Mouse (Mus musculus): ENCODE data around the gene Gdpgp1. TPM values are rescaled to one million over a fixed set of nuclear protein-coding genes. Genes with fewer than 3 reads are reported as not detected.

Gene Gdpgp1
- polyA plus RNA-seq, 1 experiment from 2014 or later, result 4.6 TPM

- Histone ChIP-seq H3K27ac (replicated peaks; ENCODE audit: low read depth, low read length) (no peak overlapping the region), H3K4me3 (ENCODE audit: low read depth, low read length) (no peak overlapping the region), H3K9ac (ENCODE audit: low read length) (no peak overlapping the region), H3K9me3 (ENCODE audit: control insufficient read depth, low read length) (no peaks in the 10 kb centered on the region), H3K4me2 (ENCODE audit: low read depth, severe bottlenecking) (no peak overlapping the region), H3K36me3 (ENCODE audit: control insufficient read depth, insufficient read depth, low read length) (no peaks in the 10 kb centered on the region), H3K27me3 (ENCODE audit: control insufficient read depth, insufficient read depth, low read length) (no peaks in the 10 kb centered on the region), H3K4me1 (ENCODE audit: control insufficient read depth, insufficient read depth, low read length) (peaks cover 20% of the 10 kb centered on the region)
- 91% methylated on average over 5 of the region's 5 CpGs for WGBS
- DNase-seq (ENCODE audit: low spot score), result no peak
- no peak for ATAC-seq (ENCODE audit: insufficient number of reproducible peaks, low FRiP score, low TSS enrichment, low read depth)
These were observed 29.7 kb upstream of the Gdpgp1 start for GRCm38 (mm10) chr7:80202961-80203360.

- no peak for ATAC-seq (ENCODE audit: insufficient number of reproducible peaks, low FRiP score, low TSS enrichment, low read depth)
- Histone ChIP-seq H3K9ac (ENCODE audit: low read length) (no peak overlapping the region), H3K4me3 (ENCODE audit: low read depth, low read length) (no peak overlapping the region), H3K4me2 (ENCODE audit: low read depth, severe bottlenecking) (no peak overlapping the region), H3K36me3 (ENCODE audit: control insufficient read depth, insufficient read depth, low read length) (no peaks in the 10 kb centered on the region), H3K27ac (replicated peaks; ENCODE audit: low read depth, low read length) (no peak overlapping the region), H3K9me3 (ENCODE audit: control insufficient read depth, low read length) (no peaks in the 10 kb centered on the region), H3K4me1 (ENCODE audit: control insufficient read depth, insufficient read depth, low read length) (peaks cover 20% of the 10 kb centered on the region), H3K27me3 (ENCODE audit: control insufficient read depth, insufficient read depth, low read length) (no peaks in the 10 kb centered on the region)
- 78% methylated on average over 12 of the region's 12 CpGs for WGBS
- DNase-seq (ENCODE audit: low spot score), result no peak
These were observed 29.0 kb upstream of the Gdpgp1 start for GRCm38 (mm10) chr7:80203638-80204096.

GRCm38 (mm10) chr7:80204362-80204761 lies 28.3 kb upstream of the Gdpgp1 start:
- Histone ChIP-seq H3K9ac (ENCODE audit: low read length) (no peak overlapping the region), H3K9me3 (ENCODE audit: control insufficient read depth, low read length) (no peaks in the 10 kb centered on the region), H3K36me3 (ENCODE audit: control insufficient read depth, insufficient read depth, low read length) (no peaks in the 10 kb centered on the region), H3K27ac (replicated peaks; ENCODE audit: low read depth, low read length) (no peak overlapping the region), H3K27me3 (ENCODE audit: control insufficient read depth, insufficient read depth, low read length) (no peaks in the 10 kb centered on the region), H3K4me2 (ENCODE audit: low read depth, severe bottlenecking) (no peak overlapping the region), H3K4me3 (ENCODE audit: low read depth, low read length) (no peak overlapping the region), H3K4me1 (ENCODE audit: control insufficient read depth, insufficient read depth, low read length) (peaks cover 17% of the 10 kb centered on the region)
- no peak for ATAC-seq (ENCODE audit: insufficient number of reproducible peaks, low FRiP score, low TSS enrichment, low read depth)
- WGBS, result 76% methylated on average over 4 of the region's 4 CpGs
- DNase-seq (ENCODE audit: low spot score), result no peak

DNA sequence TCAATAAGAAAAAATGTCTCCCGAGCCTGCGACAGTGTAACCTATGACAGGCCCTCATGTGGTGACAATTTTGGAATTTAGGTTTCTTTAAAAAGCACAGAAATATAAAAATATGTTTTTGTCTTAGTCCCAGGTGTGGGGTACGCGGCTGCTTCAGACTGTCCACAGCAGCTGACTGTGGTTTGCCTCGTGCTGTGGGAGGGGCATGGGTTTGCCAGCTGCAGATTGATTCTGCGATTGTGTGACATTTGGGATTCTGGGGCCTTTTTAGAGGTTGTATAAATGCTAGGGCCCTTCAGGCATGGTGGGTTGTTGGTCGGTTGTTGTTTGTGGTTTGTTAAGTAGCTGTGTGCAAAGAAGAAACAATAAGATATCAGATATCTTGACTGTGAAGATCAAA lies 27.7 kb upstream of the Gdpgp1 start:
- H3K4me1 ChIP-seq (ENCODE audit: control insufficient read depth, insufficient read depth, low read length), result peaks cover 12% of the 10 kb centered on the region
- no peak overlapping the region for H3K27ac ChIP-seq (replicated peaks; ENCODE audit: low read depth, low read length)
- 89% methylated on average over 7 of the region's 7 CpGs for WGBS
- H3K27me3 ChIP-seq (ENCODE audit: control insufficient read depth, insufficient read depth, low read length), result no peaks in the 10 kb centered on the region
- H3K4me2 ChIP-seq (ENCODE audit: low read depth, severe bottlenecking), result no peak overlapping the region
- H3K36me3 ChIP-seq (ENCODE audit: control insufficient read depth, insufficient read depth, low read length), result no peaks in the 10 kb centered on the region
- no peak overlapping the region for H3K9ac ChIP-seq (ENCODE audit: low read length)
- no peaks in the 10 kb centered on the region for H3K9me3 ChIP-seq (ENCODE audit: control insufficient read depth, low read length)
- H3K4me3 ChIP-seq (ENCODE audit: low read depth, low read length), result no peak overlapping the region
- ATAC-seq (ENCODE audit: insufficient number of reproducible peaks, low FRiP score, low TSS enrichment, low read depth) (no peak), DNase-seq (ENCODE audit: low spot score) (no peak)

GRCm38 (mm10) chr7:80205705-80206589 lies 26.7 kb upstream of the Gdpgp1 start:
- H3K36me3 ChIP-seq (ENCODE audit: control insufficient read depth, insufficient read depth, low read length), result no peaks in the 10 kb centered on the region
- no peaks in the 10 kb centered on the region for H3K27me3 ChIP-seq (ENCODE audit: control insufficient read depth, insufficient read depth, low read length)
- no peak for DNase-seq (ENCODE audit: low spot score)
- ATAC-seq (ENCODE audit: insufficient number of reproducible peaks, low FRiP score, low TSS enrichment, low read depth), result no peak
- H3K4me2 ChIP-seq (ENCODE audit: low read depth, severe bottlenecking), result no peak overlapping the region
- H3K4me3 ChIP-seq (ENCODE audit: low read depth, low read length), result no peak overlapping the region
- H3K9ac ChIP-seq (ENCODE audit: low read length), result no peak overlapping the region
- no peak overlapping the region for H3K27ac ChIP-seq (replicated peaks; ENCODE audit: low read depth, low read length)
- no peaks in the 10 kb centered on the region for H3K9me3 ChIP-seq (ENCODE audit: control insufficient read depth, low read length)
- peaks cover 8% of the 10 kb centered on the region for H3K4me1 ChIP-seq (ENCODE audit: control insufficient read depth, insufficient read depth, low read length)
- WGBS, result 78% methylated on average over 12 of the region's 12 CpGs

DNA sequence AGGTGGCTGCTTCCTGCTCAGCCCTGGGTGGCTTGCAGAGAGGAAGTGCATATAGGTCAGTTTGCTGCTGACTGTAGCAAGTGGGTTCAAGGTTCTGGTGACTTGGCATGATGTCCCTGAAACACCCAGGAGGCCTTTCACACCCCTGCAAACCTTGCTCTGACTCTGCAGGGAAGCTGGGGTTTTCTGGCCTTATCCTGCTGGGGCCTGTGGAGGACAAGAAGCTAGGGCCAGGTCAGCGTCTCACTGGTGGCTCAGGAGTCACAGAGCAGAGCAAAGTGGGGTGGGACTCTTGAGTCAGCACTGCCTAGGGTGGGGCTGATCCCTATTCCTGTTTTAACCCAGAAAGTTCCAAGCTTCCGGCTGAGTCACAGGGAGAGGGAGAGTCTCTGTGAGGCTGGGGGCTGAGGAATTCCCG lies 25.3 kb upstream of the Gdpgp1 start:
- Histone ChIP-seq H3K36me3 (ENCODE audit: control insufficient read depth, insufficient read depth, low read length) (no peaks in the 10 kb centered on the region), H3K4me1 (ENCODE audit: control insufficient read depth, insufficient read depth, low read length) (peaks cover 3% of the 10 kb centered on the region; the same call in 1 of the 2 replicates), H3K9ac (ENCODE audit: low read length) (no peak overlapping the region), H3K27me3 (ENCODE audit: control insufficient read depth, insufficient read depth, low read length) (no peaks in the 10 kb centered on the region), H3K4me2 (ENCODE audit: low read depth, severe bottlenecking) (no peak overlapping the region), H3K27ac (replicated peaks; ENCODE audit: low read depth, low read length) (0 out of 2 replicates have a peak overlapping the region, but pooled peaks have one; percentile 30), H3K4me3 (ENCODE audit: low read depth, low read length) (no peak overlapping the region), H3K9me3 (ENCODE audit: control insufficient read depth, low read length) (no peaks in the 10 kb centered on the region)
- ATAC-seq (ENCODE audit: insufficient number of reproducible peaks, low FRiP score, low TSS enrichment, low read depth) (no peak), DNase-seq (ENCODE audit: low spot score) (no peak)
- WGBS, result 64% methylated on average over 3 of the region's 3 CpGs

GRCm38 (mm10) chr7:80208026-80208642 lies 24.5 kb upstream of the Gdpgp1 start:
- H3K36me3 ChIP-seq (ENCODE audit: control insufficient read depth, insufficient read depth, low read length), result no peaks in the 10 kb centered on the region; the same call in 1 of the 2 replicates
- WGBS, result 82% methylated on average over 18 of the region's 18 CpGs
- H3K9me3 ChIP-seq (ENCODE audit: control insufficient read depth, low read length), result no peaks in the 10 kb centered on the region
- no peak overlapping the region for H3K4me2 ChIP-seq (ENCODE audit: low read depth, severe bottlenecking)
- no peak overlapping the region for H3K9ac ChIP-seq (ENCODE audit: low read length)
- ATAC-seq (ENCODE audit: insufficient number of reproducible peaks, low FRiP score, low TSS enrichment, low read depth) (no peak), DNase-seq (ENCODE audit: low spot score) (no peak)
- no peak overlapping the region for H3K4me3 ChIP-seq (ENCODE audit: low read depth, low read length)
- no peaks in the 10 kb centered on the region for H3K27me3 ChIP-seq (ENCODE audit: control insufficient read depth, insufficient read depth, low read length)
- peaks cover 3% of the 10 kb centered on the region; the same call in 1 of the 2 replicates for H3K4me1 ChIP-seq (ENCODE audit: control insufficient read depth, insufficient read depth, low read length)
- H3K27ac ChIP-seq (replicated peaks; ENCODE audit: low read depth, low read length), result no peak overlapping the region

DNA sequence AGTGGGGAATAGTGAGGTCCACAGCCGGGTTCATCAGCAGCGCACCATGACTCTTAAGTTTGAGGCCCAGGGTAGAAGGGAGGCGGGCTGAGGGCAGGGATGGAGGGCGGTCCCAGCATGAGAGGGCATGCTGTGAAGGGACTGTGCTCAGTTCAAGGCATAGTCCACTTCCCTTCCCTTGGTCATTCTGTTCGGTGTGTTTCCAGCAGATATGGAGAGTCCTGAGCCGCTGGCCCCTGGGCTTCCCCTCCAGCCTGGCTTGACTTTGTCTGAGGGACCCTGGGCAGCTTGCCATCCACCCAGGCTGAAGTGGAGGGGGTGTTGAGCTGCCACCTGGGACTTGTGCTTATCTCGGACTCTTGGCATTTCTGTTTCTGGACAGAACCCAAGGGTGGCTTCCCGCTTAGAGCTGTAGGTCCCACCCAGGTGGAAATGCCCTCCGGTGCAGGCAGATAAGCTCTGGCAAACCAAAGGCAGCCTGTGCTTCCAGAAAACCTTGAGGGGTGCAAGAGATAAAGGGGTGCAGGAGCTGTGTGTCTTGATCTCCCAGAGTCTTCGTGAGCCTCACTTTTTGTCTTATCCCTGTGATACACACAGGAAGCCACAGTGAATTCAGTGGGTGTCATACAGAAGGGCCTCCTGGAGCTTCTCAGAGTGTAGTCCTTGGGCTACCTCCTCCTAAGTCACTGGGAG lies 23.8 kb upstream of the Gdpgp1 start:
- WGBS, result 84% methylated on average over 10 of the region's 10 CpGs
- Histone ChIP-seq H3K36me3 (ENCODE audit: control insufficient read depth, insufficient read depth, low read length) (no peaks in the 10 kb centered on the region; the same call in 1 of the 2 replicates), H3K4me1 (ENCODE audit: control insufficient read depth, insufficient read depth, low read length) (peaks cover 3% of the 10 kb centered on the region; the same call in 1 of the 2 replicates), H3K4me3 (ENCODE audit: low read depth, low read length) (no peak overlapping the region), H3K9ac (ENCODE audit: low read length) (no peak overlapping the region), H3K9me3 (ENCODE audit: control insufficient read depth, low read length) (no peaks in the 10 kb centered on the region), H3K27me3 (ENCODE audit: control insufficient read depth, insufficient read depth, low read length) (no peaks in the 10 kb centered on the region), H3K4me2 (ENCODE audit: low read depth, severe bottlenecking) (no peak overlapping the region), H3K27ac (replicated peaks; ENCODE audit: low read depth, low read length) (no peak overlapping the region)
- ATAC-seq (ENCODE audit: insufficient number of reproducible peaks, low FRiP score, low TSS enrichment, low read depth) (no peak), DNase-seq (ENCODE audit: low spot score) (no peak)
